Mouse (Mus musculus) megakaryocyte-erythroid progenitor cell, adult 5-6 weeks (primary cell): ENCODE measurements around the gene Ccdc134. TPM values are rescaled to one million over a fixed set of nuclear protein-coding genes. Genes with fewer than 3 reads are reported as not detected.
A peak's percentile ranks its signal among the peaks of the same experiment; 100 is the strongest.
"Not testable (repeated sequence)": the region's sequence is repeated elsewhere in the genome, so short reads cannot be mapped to it uniquely, and the experiment has no call there.

Source experiments
- ATAC-seq: replicated peaks from 2 replicates; pipeline ENCODE4 v1.8.0; 2016; ENCODE audit warnings: mild to moderate bottlenecking, inconsistent platforms; ENCODE audit not compliant: severe bottlenecking, poor library complexity, low FRiP score, low TSS enrichment
- total RNA-seq, 2 experiments: library from RNA; stranded (forward) in 1 of 2; stranded (reverse) in 1 of 2; fragments of 200-1000, 215-1000 nt in 1 of 2; fragments of >200 nt in 1 of 2; fragmentation: Nextera tagmentation in 1 of 2; gene quantifications; 2 replicates each; pipeline ENCODE4 v1.2.3; 2014 to 2017

Gene Ccdc134
- total RNA-seq (2014; fragmentation: Nextera tagmentation) (14.3 and 17.4 TPM in 2 replicates), total RNA-seq (2017) (11.8 and 17.4 TPM in 2 replicates)

- peak; percentile 99 for ATAC-seq
Observed at GRCm38 (mm10) chr15:82127426-82128374, at the start of gene Ccdc134. Gene Ccdc134, plus strand, starts transcription at chr15:82127922.

GRCm38 (mm10) chr15:82079883-82080282 lies 47.8 kb upstream of the Ccdc134 start:
- no peak for ATAC-seq

- peak; percentile 88 for ATAC-seq
Observed at GRCm38 (mm10) chr15:82081161-82081560, 46.6 kb upstream of the Ccdc134 start.

- ATAC-seq = no peak
Observed at GRCm38 (mm10) chr15:82085606-82086005, 42.1 kb upstream of the Ccdc134 start.

GRCm38 (mm10) chr15:82086131-82086530 lies 41.6 kb upstream of the Ccdc134 start:
- no peak for ATAC-seq

- ATAC-seq = peak; percentile 30; the same call in 1 of the 2 replicates
Observed at GRCm38 (mm10) chr15:82087266-82087665, 40.5 kb upstream of the Ccdc134 start.

- no peak for ATAC-seq
Observed at GRCm38 (mm10) chr15:82091061-82091460, 36.7 kb upstream of the Ccdc134 start.

- no peak for ATAC-seq
Observed at GRCm38 (mm10) chr15:82106953-82107555, 20.7 kb upstream of the Ccdc134 start.

GRCm38 (mm10) chr15:82120544-82120943 lies 7.2 kb upstream of the Ccdc134 start:
- ATAC-seq = no peak

GRCm38 (mm10) chr15:82126690-82127089 lies 1.0 kb upstream of the Ccdc134 start:
- ATAC-seq = not testable (repeated sequence)

- ATAC-seq = no peak
Observed at GRCm38 (mm10) chr15:82128398-82128797, 676 bp downstream of the Ccdc134 start.

- ATAC-seq = no peak
Observed at GRCm38 (mm10) chr15:82130599-82130998, 2.9 kb downstream of the Ccdc134 start.

- ATAC-seq = no peak
Observed at GRCm38 (mm10) chr15:82135372-82135771, 7.7 kb downstream of the Ccdc134 start.

GRCm38 (mm10) chr15:82138565-82138964 lies 10.8 kb downstream of the Ccdc134 start:
- ATAC-seq = peak; percentile 86

- ATAC-seq = 0 out of 2 replicates have a peak, but pooled peaks have one; percentile 22
Observed at GRCm38 (mm10) chr15:82139196-82139595, 11.5 kb downstream of the Ccdc134 start.

GRCm38 (mm10) chr15:82140355-82140754 lies 12.6 kb downstream of the Ccdc134 start:
- no peak for ATAC-seq

GRCm38 (mm10) chr15:82144157-82144556 lies 16.4 kb downstream of the Ccdc134 start:
- no peak for ATAC-seq

GRCm38 (mm10) chr15:82145408-82145807 lies 17.7 kb downstream of the Ccdc134 start:
- ATAC-seq = no peak

- no peak for ATAC-seq
Observed at GRCm38 (mm10) chr15:82145851-82146769, 18.4 kb downstream of the Ccdc134 start.
